Mouse (Mus musculus) intestine, embryonic 16.5 days (tissue): Measurements from ENCODE around the gene Siah1a. TPM values are rescaled to one million over a fixed set of nuclear protein-coding genes. Genes with fewer than 3 reads are reported as not detected.

Source experiments
- ATAC-seq: fragments of 200-750 bp; cut with Nextera tagmentation; 2 replicates; pipeline ENCODE4 v1.8.0; 2017; ENCODE audit warnings: moderate TSS enrichment, moderate library complexity
- H3K27ac ChIP-seq: fragments of 300-500 bp; sonication (generic); 2 replicates; pipeline ENCODE4 v1.5.1; 2014; ENCODE audit warnings: mild to moderate bottlenecking, low read length
- H3K27me3 ChIP-seq: fragments of 300-500 bp; sonication (generic); replicated peaks from 2 replicates; pipeline ENCODE4 v1.6.1; 2014; ENCODE audit warnings: low read length, control low read depth, mixed read lengths; ENCODE audit not compliant: control insufficient read depth, insufficient read depth
- H3K36me3 ChIP-seq: fragments of 300-500 bp; sonication (generic); 2 replicates; pipeline ENCODE4 v1.6.1; 2014; ENCODE audit warnings: low read length, control low read depth; ENCODE audit not compliant: control insufficient read depth, insufficient read depth
- H3K4me1 ChIP-seq: fragments of 300-500 bp; sonication (generic); 2 replicates; pipeline ENCODE4 v1.6.1; 2014; ENCODE audit warnings: low read length, control low read depth, mixed read lengths; ENCODE audit not compliant: control insufficient read depth, insufficient read depth
- H3K4me2 ChIP-seq: fragments of 300-500 bp; sonication (generic); 2 replicates; pipeline ENCODE4 v1.6.1; 2014; ENCODE audit warnings: low read depth, low read length, control low read depth
- H3K4me3 ChIP-seq: fragments of 300-500 bp; sonication (generic); 2 replicates; pipeline ENCODE4 v1.5.1; 2014; ENCODE audit warnings: mild to moderate bottlenecking, low read length
- H3K9ac ChIP-seq: fragments of 300-500 bp; sonication (generic); 2 replicates; pipeline ENCODE4 v1.6.1; 2014; ENCODE audit warnings: low read depth, low read length
- H3K9me3 ChIP-seq: fragments of 300-500 bp; sonication (generic); 2 replicates; pipeline ENCODE4 v1.6.1; 2016; ENCODE audit warnings: low read length, control low read depth; ENCODE audit not compliant: control insufficient read depth
- WGBS: fragments of 180-500 bp; shearing (Covaris S2); extraction: QIAGEN DNeasy Blood & Tissue Kit; methylation state at CpG from one replicate; pipeline ENCODE4 v1.1.7; 2014; 5-methylcytosine and 5-hydroxymethylcytosine counted together
- polyA plus RNA-seq: library from polyadenylated mRNA; unstranded; fragments of >200 nt; fragmentation: Nextera tagmentation; extraction: Ambion mirVana; gene quantifications from 2 replicates; pipeline ENCODE4 v1.2.1, GENCODE M21; 2015

Siah1a gene
- 16.3 and 21.7 TPM in 2 replicates for polyA plus RNA-seq

GRCm38 (mm10) chr8:86745221-86745934 lies at the start of gene Siah1a, which contains the start of gene Gm10638:
TSS of gene Siah1a (minus strand) at chr8:86745934.
TSS of gene Gm10638 (plus strand) at chr8:86745699.
- under 1% methylated on average over 63 of the region's 88 CpGs for WGBS
- H3K9me3 ChIP-seq: no peaks in the 10 kb centered on the region
- peak; percentile 88 for ATAC-seq
- H3K9ac ChIP-seq: peak within 1 kb of the TSS; percentile 99
- H3K27me3 ChIP-seq: no peaks in the 10 kb centered on the region
- H3K4me3 ChIP-seq: peak within 1 kb of the TSS; percentile 87
- peak within 1 kb of the TSS; percentile 97 for H3K27ac ChIP-seq
- H3K4me1 ChIP-seq: peaks cover 18% of the 10 kb centered on the region
- peak within 1 kb of the TSS; percentile 72 for H3K4me2 ChIP-seq
- no peaks in the 10 kb centered on the region for H3K36me3 ChIP-seq

- Histone ChIP-seq H3K4me1 (peaks cover 7% of the 10 kb centered on the region; the same call in 1 of the 2 replicates), H3K9ac (no peak overlapping the region), H3K4me3 (no peak overlapping the region), H3K27ac (no peak overlapping the region), H3K27me3 (no peaks in the 10 kb centered on the region), H3K4me2 (no peak overlapping the region), H3K9me3 (no peaks in the 10 kb centered on the region), H3K36me3 (no peaks in the 10 kb centered on the region)
- ATAC-seq: no peak
- WGBS: 62% methylated on average over 6 of the region's 6 CpGs
These were observed 49.0 kb upstream of the Siah1a start for GRCm38 (mm10) chr8:86794716-86795115.

- Histone ChIP-seq H3K27me3 (no peaks in the 10 kb centered on the region), H3K4me3 (no peak overlapping the region), H3K4me1 (peaks cover 12% of the 10 kb centered on the region; the same call in 1 of the 2 replicates), H3K27ac (no peak overlapping the region), H3K36me3 (no peaks in the 10 kb centered on the region), H3K9ac (no peak overlapping the region), H3K4me2 (no peak overlapping the region), H3K9me3 (no peaks in the 10 kb centered on the region)
- peak; percentile 90 for ATAC-seq
- WGBS: 58% methylated on average over 6 of the region's 6 CpGs
These were observed 45.8 kb upstream of the Siah1a start for GRCm38 (mm10) chr8:86791542-86791941.

GRCm38 (mm10) chr8:86789576-86789975 lies 43.8 kb upstream of the Siah1a start:
- Histone ChIP-seq H3K4me2 (no peak overlapping the region), H3K4me3 (no peak overlapping the region), H3K27me3 (no peaks in the 10 kb centered on the region), H3K27ac (no peak overlapping the region), H3K9ac (no peak overlapping the region), H3K36me3 (no peaks in the 10 kb centered on the region), H3K4me1 (peaks cover 12% of the 10 kb centered on the region; the same call in 1 of the 2 replicates), H3K9me3 (no peaks in the 10 kb centered on the region)
- ATAC-seq: peak; percentile 48
- WGBS: 86% methylated on average over 1 of the region's 1 CpGs

- whole genome bisulfite sequencing: 58% methylated on average over 12 of the region's 12 CpGs
- H3K4me3 ChIP-seq: no peak overlapping the region
- no peaks in the 10 kb centered on the region for H3K9me3 ChIP-seq
- H3K4me1 ChIP-seq: peaks cover 12% of the 10 kb centered on the region; the same call in 1 of the 2 replicates
- H3K27ac ChIP-seq: peak overlapping the region; percentile 23
- H3K36me3 ChIP-seq: no peaks in the 10 kb centered on the region
- H3K9ac ChIP-seq: no peak overlapping the region
- no peak for ATAC-seq
- H3K4me2 ChIP-seq: no peak overlapping the region
- no peaks in the 10 kb centered on the region for H3K27me3 ChIP-seq
These were observed 42.2 kb upstream of the Siah1a start for GRCm38 (mm10) chr8:86787891-86788420.

GRCm38 (mm10) chr8:86786498-86786897 lies 40.8 kb upstream of the Siah1a start:
- no peak overlapping the region for H3K9ac ChIP-seq
- peaks cover 9% of the 10 kb centered on the region; the same call in 1 of the 2 replicates for H3K4me1 ChIP-seq
- 50% methylated on average over 5 of the region's 5 CpGs for WGBS
- H3K4me2 ChIP-seq: no peak overlapping the region
- H3K4me3 ChIP-seq: no peak overlapping the region
- H3K27me3 ChIP-seq: no peaks in the 10 kb centered on the region
- H3K9me3 ChIP-seq: no peaks in the 10 kb centered on the region
- H3K36me3 ChIP-seq: no peaks in the 10 kb centered on the region
- ATAC-seq: 0 out of 2 replicates have a peak, but pooled peaks have one; percentile 28
- no peak overlapping the region for H3K27ac ChIP-seq

- H3K9ac ChIP-seq: no peak overlapping the region
- H3K36me3 ChIP-seq: no peaks in the 10 kb centered on the region
- no peaks in the 10 kb centered on the region for H3K9me3 ChIP-seq
- WGBS: 94% methylated on average over 8 of the region's 8 CpGs
- ATAC-seq: no peak
- H3K4me3 ChIP-seq: no peak overlapping the region
- peaks cover 3% of the 10 kb centered on the region; the same call in 1 of the 2 replicates for H3K4me1 ChIP-seq
- H3K4me2 ChIP-seq: no peak overlapping the region
- H3K27me3 ChIP-seq: no peaks in the 10 kb centered on the region
- H3K27ac ChIP-seq: no peak overlapping the region
These were observed 35.4 kb upstream of the Siah1a start for GRCm38 (mm10) chr8:86781094-86781493.

- Histone ChIP-seq H3K4me1 (peaks cover 3% of the 10 kb centered on the region; the same call in 1 of the 2 replicates), H3K4me2 (no peak overlapping the region), H3K9me3 (no peaks in the 10 kb centered on the region), H3K36me3 (no peaks in the 10 kb centered on the region), H3K4me3 (no peak overlapping the region), H3K9ac (no peak overlapping the region), H3K27me3 (no peaks in the 10 kb centered on the region), H3K27ac (no peak overlapping the region)
- no peak for ATAC-seq
- 70% methylated on average over 8 of the region's 8 CpGs for WGBS
These were observed 33.5 kb upstream of the Siah1a start for GRCm38 (mm10) chr8:86779207-86779606.

- Histone ChIP-seq H3K4me3 (no peak overlapping the region), H3K9ac (no peak overlapping the region), H3K4me2 (no peak overlapping the region), H3K27ac (no peak overlapping the region), H3K27me3 (no peaks in the 10 kb centered on the region; the same call in 1 of the 2 replicates), H3K9me3 (no peaks in the 10 kb centered on the region), H3K4me1 (no peaks in the 10 kb centered on the region), H3K36me3 (no peaks in the 10 kb centered on the region)
- WGBS: 78% methylated on average over 1 of the region's 1 CpGs
- ATAC-seq: no peak
These were observed 24.4 kb upstream of the Siah1a start for GRCm38 (mm10) chr8:86769945-86770715.
